In genomic region chr11:54530391-54530790, GRCm38 (mm10) we compare ENCODE assay signal across 9 mouse cellular contexts. TPM values are rescaled to one million over a fixed set of nuclear protein-coding genes. Genes with fewer than 3 reads are reported as not detected.
DNase-seq lines count a peak whose midpoint lies in the region; ATAC-seq and TF ChIP-seq lines count a peak whose summit lies in the region.
"Had no signal": no experiment of that assay in that cellular context is flagged by ENCODE, and none has a peak within 500 bp of the region (broad histone marks: within the 10 kb centered on the region; RNA-seq: fewer than 3 reads in every experiment).

No protein-coding gene starts in this region.

- no peaks in the 10 kb centered on the region for H3K36me3 ChIP-seq in forebrain, embryonic 14.5 days (ENCODE audit: control insufficient read depth, insufficient read depth, low read length)
- no peaks in the 10 kb centered on the region for H3K36me3 ChIP-seq in forebrain, embryonic 11.5 days (ENCODE audit: control insufficient read depth, insufficient read depth, low read length)
- peaks cover 4 to 65% of the 10 kb centered on the region in 2 experiments; a peak in 3 of 4 replicates for H3K36me3 ChIP-seq in MEL (ENCODE audit: control insufficient read depth in 1 of 2, insufficient read depth in 2 of 2, low read length in 2 of 2)
- no peaks in the 10 kb centered on the region for H3K36me3 ChIP-seq in heart, embryonic 10.5 days
- H3K36me3 ChIP-seq: limb, embryonic 12.5 days had no signal

- TF ChIP-seq RAD21 in MEL (IDR thresholded peaks at IDR 0.05; ENCODE audit: low read depth, low read length) = no peak

- H3K27ac ChIP-seq in forebrain, embryonic 14.5 days (ENCODE audit: low read depth, low read length) = no peak overlapping the region
- H3K27ac ChIP-seq in forebrain, embryonic 11.5 days (ENCODE audit: low read depth, low read length) = no peak overlapping the region
- H3K27ac ChIP-seq in MEL (ENCODE audit: control insufficient read depth, low read depth, low read length) = no peak overlapping the region
- H3K27ac ChIP-seq in heart, embryonic 10.5 days = no peak overlapping the region
- H3K27ac ChIP-seq: limb, embryonic 12.5 days had no signal

- H3K27me3 ChIP-seq in forebrain, embryonic 14.5 days (replicated peaks; ENCODE audit: control insufficient read depth, insufficient read depth, low read length) = no peaks in the 10 kb centered on the region
- no peaks in the 10 kb centered on the region for H3K27me3 ChIP-seq in forebrain, embryonic 11.5 days (ENCODE audit: control insufficient read depth, insufficient read depth, low read length)
- no peaks in the 10 kb centered on the region for H3K27me3 ChIP-seq in MEL (ENCODE audit: control insufficient read depth in 1 of 2, insufficient read depth in 2 of 2, low read length in 2 of 2)
- H3K27me3 ChIP-seq in heart, embryonic 10.5 days (ENCODE audit: insufficient read depth, poor library complexity, severe bottlenecking) = no peaks in the 10 kb centered on the region
- H3K27me3 ChIP-seq: limb, embryonic 12.5 days had no signal

- peaks cover 62% of the 10 kb centered on the region for H3K79me2 ChIP-seq in MEL (ENCODE audit: control insufficient read depth, insufficient read depth, low read length, poor library complexity)

- H3K9ac ChIP-seq in forebrain, embryonic 14.5 days (ENCODE audit: low read length) = no peak overlapping the region
- H3K9ac ChIP-seq in forebrain, embryonic 11.5 days (ENCODE audit: low read length) = no peak overlapping the region
- H3K9ac ChIP-seq in MEL (ENCODE audit: control insufficient read depth, low read depth, low read length, poor library complexity, severe bottlenecking) = no peak overlapping the region
- H3K9ac ChIP-seq: limb, embryonic 12.5 days had no signal

- no peaks in the 10 kb centered on the region for H3K9me3 ChIP-seq in forebrain, embryonic 14.5 days (replicated peaks; ENCODE audit: control insufficient read depth, low read length)
- no peaks in the 10 kb centered on the region for H3K9me3 ChIP-seq in forebrain, embryonic 11.5 days (ENCODE audit: control insufficient read depth, low read length)
- no peaks in the 10 kb centered on the region for H3K9me3 ChIP-seq in MEL (replicated peaks; ENCODE audit: insufficient read depth, low read length)
- H3K9me3 ChIP-seq in heart, embryonic 10.5 days = no peaks in the 10 kb centered on the region
- H3K9me3 ChIP-seq: limb, embryonic 12.5 days had no signal

- H3K4me2 ChIP-seq in forebrain, embryonic 14.5 days (ENCODE audit: low read length) = no peak overlapping the region
- H3K4me2 ChIP-seq in forebrain, embryonic 11.5 days (ENCODE audit: low read depth, low read length, severe bottlenecking) = no peak overlapping the region
- H3K4me2 ChIP-seq: limb, embryonic 12.5 days had no signal

- TF ChIP-seq CTCF in MEL (IDR thresholded peaks at IDR 0.05 in 2 of 3, conservative IDR thresholded peaks at IDR 0.05 in 1 of 3; ENCODE audit: control insufficient read depth in 1 of 3, insufficient read depth in 1 of 3, low read depth in 2 of 3, low read length in 3 of 3, poor library complexity in 1 of 3, severe bottlenecking in 1 of 3) = no peak

- no peaks in the 10 kb centered on the region for H3K4me1 ChIP-seq in forebrain, embryonic 14.5 days (ENCODE audit: control insufficient read depth, insufficient read depth, low read length)
- no peaks in the 10 kb centered on the region for H3K4me1 ChIP-seq in forebrain, embryonic 11.5 days (replicated peaks; ENCODE audit: control insufficient read depth, insufficient read depth, low read length)
- peaks cover 26 to 40% of the 10 kb centered on the region in 2 experiments for H3K4me1 ChIP-seq in MEL (ENCODE audit: control insufficient read depth in 1 of 2, insufficient read depth in 2 of 2, low read length in 2 of 2)
- H3K4me1 ChIP-seq in heart, embryonic 10.5 days = peaks cover 16% of the 10 kb centered on the region
- H3K4me1 ChIP-seq: limb, embryonic 12.5 days had no signal

- 56% methylated on average over 1 of the region's 1 CpGs for WGBS in forebrain, embryonic 14.5 days
- WGBS in forebrain, embryonic 11.5 days = 90% methylated on average over 1 of the region's 1 CpGs
- WGBS in heart, embryonic 10.5 days = 60% methylated on average over 1 of the region's 1 CpGs

- no peak overlapping the region for H3K4me3 ChIP-seq in forebrain, embryonic 14.5 days (ENCODE audit: low read depth, low read length)
- no peak overlapping the region for H3K4me3 ChIP-seq in forebrain, embryonic 11.5 days (ENCODE audit: low read depth, low read length)
- no peak overlapping the region for H3K4me3 ChIP-seq in MEL (ENCODE audit: control insufficient read depth in 1 of 2, insufficient read depth in 1 of 2, low read depth in 2 of 2, low read length in 2 of 2)
- H3K4me3 ChIP-seq in heart, embryonic 10.5 days = no peak overlapping the region
- H3K4me3 ChIP-seq: limb, embryonic 12.5 days had no signal

- peak; percentile 41 for DNase-seq in forebrain, embryonic 14.5 days (ENCODE audit: low spot score)
- no peak for DNase-seq in forebrain, embryonic 11.5 days (ENCODE audit: low spot score)
- DNase-seq in MEL (ENCODE audit: low read depth, low spot score) = peak; percentile 65
- peak; percentile 71 for DNase-seq in heart, embryonic 10.5 days (ENCODE audit: low spot score)
- peak; percentile 58 to 63 for DNase-seq in kidney, postnatal 36 days
- DNase-seq in frontal cortex, postnatal 36 days (ENCODE audit: low spot score in 2 of 2) = no peak
- no peak for DNase-seq in testis, postnatal 14 days (ENCODE audit: low spot score)
- DNase-seq in layer of hippocampus, postnatal 36 days = no peak

- ATAC-seq in forebrain, embryonic 14.5 days = no peak
- no peak for ATAC-seq in forebrain, embryonic 11.5 days (replicated peaks; ENCODE audit: low FRiP score)

- peak in 1 of 2 experiments; percentile 18; a peak in 1 of 4 replicates for TF ChIP-seq EP300 in MEL (IDR thresholded peaks at IDR 0.05; ENCODE audit: low read depth in 1 of 2, low read length in 2 of 2)

- no peak for TF ChIP-seq POLR2A in MEL (IDR thresholded peaks at IDR 0.05; ENCODE audit: control insufficient read depth in 1 of 2, insufficient read depth in 1 of 2, low read depth in 1 of 2, low read length in 2 of 2, poor library complexity in 1 of 2)

TF ChIP-seq in MEL, 35 proteins besides CTCF, POLR2A, EP300 and RAD21:
- TF ChIP-seq BHLHE40 (IDR thresholded peaks at IDR 0.05; ENCODE audit: borderline replicate concordance, low read depth, low read length) = no peak
- no peak for TF ChIP-seq USF1 (IDR thresholded peaks at IDR 0.05; ENCODE audit: low read depth, low read length)
- TF ChIP-seq ETS1 (IDR thresholded peaks at IDR 0.05; ENCODE audit: low read depth, low read length) = peak; percentile 42; the same call in 1 of the 2 replicates
- TF ChIP-seq KAT2A (conservative IDR thresholded peaks at IDR 0.05; ENCODE audit: low read depth, low read length) = no peak
- TF ChIP-seq CHD2 (IDR thresholded peaks at IDR 0.05; ENCODE audit: low read length) = no peak
- no peak for TF ChIP-seq UBTF (IDR thresholded peaks at IDR 0.05; ENCODE audit: borderline replicate concordance, insufficient read depth, low read depth, low read length)
- no peak for TF ChIP-seq MXI1 (IDR thresholded peaks at IDR 0.05; ENCODE audit: low read depth, low read length)

RNA-seq across cellular contexts. Expression of gene Rapgef6, which starts 7.7 kb away (rescaled TPM):
- 21.1 and 27.5 TPM in 2 replicates for polyA plus RNA-seq in forebrain, embryonic 14.5 days (2014; fragmentation: Nextera tagmentation; extraction: Ambion mirVana)
- 26.6 and 29.6 TPM in 2 replicates for polyA plus RNA-seq in forebrain, embryonic 11.5 days (2014; fragmentation: Nextera tagmentation; extraction: Ambion mirVana)
- 21.1 and 24.5 TPM in 2 replicates for total RNA-seq in MEL (2012; rRNA removed)
- polyA plus RNA-seq in MEL (2012; ENCODE audit: insufficient read depth in 1 of 2, insufficient read length in 2 of 2, low read depth in 1 of 2, low replicate concordance in 2 of 2, missing spikeins in 1 of 2) = 10 to 100 TPM in 1 of 2 experiments, not detected in 1; 31.8 TPM
- 26.3 and 26.6 TPM in 2 replicates for polyA plus RNA-seq in heart, embryonic 10.5 days (2016; fragmentation: Nextera tagmentation; extraction: Ambion mirVana)
- 10 to 100 TPM; 41.3 to 48.5 TPM for total RNA-seq in layer of hippocampus, postnatal 36 days (2021)

Comparison
In these comparisons a context has a peak if more than half of its experiments do, and no peak if none do; other contexts are left out.
1. DNase-seq: peak in forebrain, embryonic 14.5 days (single experiment), MEL (single experiment), heart, embryonic 10.5 days (single experiment) and kidney, postnatal 36 days (2 of 2); none in forebrain, embryonic 11.5 days (single experiment), frontal cortex, postnatal 36 days (0 of 2), testis, postnatal 14 days (single experiment) and layer of hippocampus, postnatal 36 days (0 of 2).